Mouse (Mus musculus): ENCODE data around the gene Apol9b.

Gene Apol9b

GRCm38 (mm10) chr15:77746326-77746725, 17.5 kb downstream of the Apol9b start:
- no peaks in the 10 kb centered on the region for H3K36me3 ChIP-seq (ENCODE audit: insufficient read depth, low read length)
- H3K27me3 ChIP-seq (ENCODE audit: insufficient read depth, low read length) = no peaks in the 10 kb centered on the region
- H3K4me3 ChIP-seq (replicated peaks; ENCODE audit: low read length) = no peak overlapping the region
- no peak for TF ChIP-seq POU5F1 (IDR thresholded peaks at IDR 0.05; ENCODE audit: borderline replicate concordance, low read length)
- no peak for TF ChIP-seq CTCF (conservative IDR thresholded peaks at IDR 0.05; ENCODE audit: low read length)
- TF ChIP-seq NANOG (IDR thresholded peaks at IDR 0.05; ENCODE audit: borderline replicate concordance, low read length) = no peak
- peaks cover 4% of the 10 kb centered on the region; the same call in 1 of the 2 replicates for H3K9me3 ChIP-seq (ENCODE audit: low read length)
- no peaks in the 10 kb centered on the region for H3K4me1 ChIP-seq (replicated peaks; ENCODE audit: low read depth, low read length)

GRCm38 (mm10) chr15:77748414-77748813, 19.6 kb downstream of the Apol9b start:
- H3K4me1 ChIP-seq (replicated peaks; ENCODE audit: low read depth, low read length) = no peaks in the 10 kb centered on the region; the same call in 1 of the 2 replicates
- TF ChIP-seq NANOG (IDR thresholded peaks at IDR 0.05; ENCODE audit: borderline replicate concordance, low read length) (no peak), CTCF (conservative IDR thresholded peaks at IDR 0.05; ENCODE audit: low read length) (no peak), POU5F1 (IDR thresholded peaks at IDR 0.05; ENCODE audit: borderline replicate concordance, low read length) (no peak)
- H3K27me3 ChIP-seq (ENCODE audit: insufficient read depth, low read length) = no peaks in the 10 kb centered on the region
- peaks cover 4% of the 10 kb centered on the region; the same call in 1 of the 2 replicates for H3K9me3 ChIP-seq (ENCODE audit: low read length)
- H3K36me3 ChIP-seq (ENCODE audit: insufficient read depth, low read length) = no peaks in the 10 kb centered on the region
- H3K4me3 ChIP-seq (replicated peaks; ENCODE audit: low read length) = no peak overlapping the region

GRCm38 (mm10) chr15:77749717-77750116, 20.9 kb downstream of the Apol9b start:
- Histone ChIP-seq H3K36me3 (ENCODE audit: insufficient read depth, low read length) (no peaks in the 10 kb centered on the region), H3K4me3 (replicated peaks; ENCODE audit: low read length) (no peak overlapping the region), H3K4me1 (replicated peaks; ENCODE audit: low read depth, low read length) (peaks cover 2% of the 10 kb centered on the region), H3K9me3 (ENCODE audit: low read length) (peaks cover 4% of the 10 kb centered on the region; the same call in 1 of the 2 replicates), H3K27me3 (ENCODE audit: insufficient read depth, low read length) (no peaks in the 10 kb centered on the region)
- TF ChIP-seq CTCF (conservative IDR thresholded peaks at IDR 0.05; ENCODE audit: low read length) (no peak), NANOG (IDR thresholded peaks at IDR 0.05; ENCODE audit: borderline replicate concordance, low read length) (no peak), POU5F1 (IDR thresholded peaks at IDR 0.05; ENCODE audit: borderline replicate concordance, low read length) (no peak)

GRCm38 (mm10) chr15:77750461-77750860, 21.6 kb downstream of the Apol9b start:
- TF ChIP-seq CTCF (conservative IDR thresholded peaks at IDR 0.05; ENCODE audit: low read length) (peak; percentile 69), POU5F1 (IDR thresholded peaks at IDR 0.05; ENCODE audit: borderline replicate concordance, low read length) (no peak), NANOG (IDR thresholded peaks at IDR 0.05; ENCODE audit: borderline replicate concordance, low read length) (no peak)
- Histone ChIP-seq H3K4me1 (replicated peaks; ENCODE audit: low read depth, low read length) (peaks cover 7% of the 10 kb centered on the region), H3K9me3 (ENCODE audit: low read length) (peaks cover 4% of the 10 kb centered on the region; the same call in 1 of the 2 replicates), H3K27me3 (ENCODE audit: insufficient read depth, low read length) (no peaks in the 10 kb centered on the region), H3K4me3 (replicated peaks; ENCODE audit: low read length) (no peak overlapping the region), H3K36me3 (ENCODE audit: insufficient read depth, low read length) (no peaks in the 10 kb centered on the region)

- peaks cover 4% of the 10 kb centered on the region; the same call in 1 of the 2 replicates for H3K9me3 ChIP-seq (ENCODE audit: low read length)
These were observed 23.6 kb downstream of the Apol9b start for GRCm38 (mm10) chr15:77752443-77752842.

GRCm38 (mm10) chr15:77755132-77755531, 26.3 kb downstream of the Apol9b start:
- peaks cover 17% of the 10 kb centered on the region for H3K4me1 ChIP-seq (replicated peaks; ENCODE audit: low read depth, low read length)

More at GRCm38 (mm10) chr15:77752443-77752842, 23.6 kb downstream of the Apol9b start:
- Histone ChIP-seq H3K27me3 (ENCODE audit: insufficient read depth, low read length) (0 out of 2 replicates have a peak, but pooled peaks cover 4% of the 10 kb centered on the region), H3K4me1 (replicated peaks; ENCODE audit: low read depth, low read length) (peaks cover 13% of the 10 kb centered on the region), H3K4me3 (replicated peaks; ENCODE audit: low read length) (no peak overlapping the region), H3K36me3 (ENCODE audit: insufficient read depth, low read length) (no peaks in the 10 kb centered on the region)
- TF ChIP-seq POU5F1 (IDR thresholded peaks at IDR 0.05; ENCODE audit: borderline replicate concordance, low read length) (no peak), CTCF (conservative IDR thresholded peaks at IDR 0.05; ENCODE audit: low read length) (no peak), NANOG (IDR thresholded peaks at IDR 0.05; ENCODE audit: borderline replicate concordance, low read length) (no peak)

GRCm38 (mm10) chr15:77756081-77756480, 27.2 kb downstream of the Apol9b start:
- Histone ChIP-seq H3K27me3 (ENCODE audit: insufficient read depth, low read length) (0 out of 2 replicates have a peak, but pooled peaks cover 4% of the 10 kb centered on the region), H3K4me3 (replicated peaks; ENCODE audit: low read length) (no peak overlapping the region), H3K4me1 (replicated peaks; ENCODE audit: low read depth, low read length) (peaks cover 26% of the 10 kb centered on the region), H3K36me3 (ENCODE audit: insufficient read depth, low read length) (peaks cover 21% of the 10 kb centered on the region), H3K9me3 (ENCODE audit: low read length) (no peaks in the 10 kb centered on the region)
- TF ChIP-seq CTCF (conservative IDR thresholded peaks at IDR 0.05; ENCODE audit: low read length) (no peak), NANOG (IDR thresholded peaks at IDR 0.05; ENCODE audit: borderline replicate concordance, low read length) (no peak), POU5F1 (IDR thresholded peaks at IDR 0.05; ENCODE audit: borderline replicate concordance, low read length) (no peak)

More at GRCm38 (mm10) chr15:77755132-77755531, 26.3 kb downstream of the Apol9b start:
- no peak for TF ChIP-seq POU5F1 (IDR thresholded peaks at IDR 0.05; ENCODE audit: borderline replicate concordance, low read length)
- TF ChIP-seq NANOG (IDR thresholded peaks at IDR 0.05; ENCODE audit: borderline replicate concordance, low read length) = no peak
- TF ChIP-seq CTCF (conservative IDR thresholded peaks at IDR 0.05; ENCODE audit: low read length) = no peak
- Histone ChIP-seq H3K4me3 (replicated peaks; ENCODE audit: low read length) (no peak overlapping the region), H3K36me3 (ENCODE audit: insufficient read depth, low read length) (peaks cover 11% of the 10 kb centered on the region), H3K9me3 (ENCODE audit: low read length) (no peaks in the 10 kb centered on the region), H3K27me3 (ENCODE audit: insufficient read depth, low read length) (0 out of 2 replicates have a peak, but pooled peaks cover 4% of the 10 kb centered on the region)

GRCm38 (mm10) chr15:77756848-77757247, 28.0 kb downstream of the Apol9b start, which contains the start of gene Apol8:
Gene Apol8, minus strand, starts transcription at chr15:77757003.
- no peaks in the 10 kb centered on the region for H3K9me3 ChIP-seq (ENCODE audit: low read length)
- TF ChIP-seq CTCF (conservative IDR thresholded peaks at IDR 0.05; ENCODE audit: low read length) (peak; percentile 96), NANOG (IDR thresholded peaks at IDR 0.05; ENCODE audit: borderline replicate concordance, low read length) (no peak)
- H3K4me1 ChIP-seq (replicated peaks; ENCODE audit: low read depth, low read length) = peaks cover 34% of the 10 kb centered on the region
- H3K27me3 ChIP-seq (ENCODE audit: insufficient read depth, low read length) = 0 out of 2 replicates have a peak, but pooled peaks cover 4% of the 10 kb centered on the region
- no peak within 1 kb of the TSS for H3K4me3 ChIP-seq (replicated peaks; ENCODE audit: low read length)
- H3K36me3 ChIP-seq (ENCODE audit: insufficient read depth, low read length) = peaks cover 28% of the 10 kb centered on the region
